Mouse (Mus musculus): ENCODE results near the gene Rab3b. TPM values are rescaled to one million over a fixed set of nuclear protein-coding genes. Genes with fewer than 3 reads are reported as not detected.

Rab3b gene
- polyA plus RNA-seq (2015; fragmentation: Nextera tagmentation; extraction: Ambion mirVana), result 4.5 and 11.2 TPM in 2 replicates

DNA sequence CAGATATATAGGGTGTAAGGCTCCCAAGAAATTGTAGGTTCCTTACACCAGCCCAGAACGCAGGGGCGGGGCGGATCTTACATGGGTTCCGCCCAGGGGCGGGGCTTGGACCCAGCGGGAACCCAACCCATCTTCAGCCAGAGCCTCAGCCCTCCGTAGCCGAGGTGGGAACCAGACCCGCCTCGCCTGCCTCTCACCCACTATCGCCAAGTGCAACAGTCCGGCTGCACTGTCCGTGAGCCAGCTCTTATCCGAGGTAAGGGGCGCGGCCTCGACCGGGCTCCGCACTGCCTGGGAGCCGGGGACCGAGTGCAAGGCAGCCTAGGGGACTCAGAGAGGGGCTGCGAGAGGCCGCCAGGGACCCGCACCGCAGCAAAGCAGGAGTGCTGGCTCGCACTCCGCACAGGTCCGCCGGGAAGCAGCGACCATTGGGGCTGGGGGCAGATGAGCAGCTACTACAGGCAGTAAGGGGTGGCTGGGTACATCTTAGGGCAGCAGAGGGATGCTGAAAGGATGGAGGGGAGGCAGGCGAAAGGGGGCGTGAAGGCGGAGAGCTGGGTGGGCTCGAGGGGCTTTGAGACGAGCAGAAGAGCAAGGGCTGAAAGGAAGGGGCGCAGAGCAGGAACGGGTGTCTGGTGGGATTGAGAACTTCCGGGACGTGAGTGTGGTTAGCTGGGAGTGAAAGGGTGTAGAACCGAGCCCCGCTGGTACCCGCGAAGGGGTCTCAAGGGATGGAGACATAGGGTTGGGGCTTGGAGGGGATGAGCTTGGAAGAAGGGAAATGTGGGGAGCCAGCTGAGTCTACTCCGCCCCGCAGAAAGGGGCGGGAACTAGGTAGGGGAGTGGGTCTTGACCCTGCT, at the start of gene Rab3b:
TSS of gene Rab3b (plus strand) at position 101 of the 860 bp plus-strand sequence.
- Histone ChIP-seq H3K4me2 (peak within 1 kb of the TSS; percentile 99), H3K9ac (peak within 1 kb of the TSS; percentile 57), H3K4me3 (peak within 1 kb of the TSS; percentile 58), H3K27ac (no peak within 1 kb of the TSS), H3K9me3 (replicated peaks) (no peaks in the 10 kb centered on the region), H3K36me3 (no peaks in the 10 kb centered on the region), H3K4me1 (replicated peaks) (peaks cover 12% of the 10 kb centered on the region), H3K27me3 (peaks cover 8% of the 10 kb centered on the region; the same call in 1 of the 2 replicates)
- peak; percentile 88 for ATAC-seq (replicated peaks; ENCODE audit: insufficient number of reproducible peaks, insufficient read depth, low FRiP score, low read depth)
- WGBS, result under 1% methylated on average over 46 of the region's 46 CpGs

DNA sequence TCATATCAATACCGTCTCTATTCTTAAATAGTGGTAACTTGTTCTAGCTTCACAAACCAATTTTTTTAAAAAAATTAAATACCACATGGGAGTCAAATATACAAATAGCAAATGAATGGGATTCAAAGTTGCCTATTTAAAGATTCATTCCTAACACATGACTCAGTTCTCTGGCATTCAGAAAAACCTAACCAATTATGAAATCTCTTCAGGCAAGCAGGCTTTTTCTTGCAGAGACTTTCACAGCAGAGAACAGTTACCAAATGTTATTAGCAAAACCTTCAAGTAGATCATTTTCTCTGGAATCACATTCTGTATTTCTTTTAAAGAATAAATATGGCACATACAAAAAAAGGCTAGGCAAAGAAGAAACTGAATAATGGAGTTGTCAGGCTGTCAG, 48.2 kb upstream of the Rab3b start:
- WGBS, result 84% methylated on average over 1 of the region's 1 CpGs
- Histone ChIP-seq H3K4me2 (peak overlapping the region; percentile 61), H3K36me3 (peaks cover 26% of the 10 kb centered on the region), H3K9me3 (replicated peaks) (no peaks in the 10 kb centered on the region), H3K4me3 (no peak overlapping the region), H3K4me1 (replicated peaks) (peaks cover 13% of the 10 kb centered on the region), H3K27ac (peak overlapping the region; percentile 100), H3K27me3 (no peaks in the 10 kb centered on the region), H3K9ac (no peak overlapping the region)
- no peak for ATAC-seq (replicated peaks; ENCODE audit: insufficient number of reproducible peaks, insufficient read depth, low FRiP score, low read depth)

DNA sequence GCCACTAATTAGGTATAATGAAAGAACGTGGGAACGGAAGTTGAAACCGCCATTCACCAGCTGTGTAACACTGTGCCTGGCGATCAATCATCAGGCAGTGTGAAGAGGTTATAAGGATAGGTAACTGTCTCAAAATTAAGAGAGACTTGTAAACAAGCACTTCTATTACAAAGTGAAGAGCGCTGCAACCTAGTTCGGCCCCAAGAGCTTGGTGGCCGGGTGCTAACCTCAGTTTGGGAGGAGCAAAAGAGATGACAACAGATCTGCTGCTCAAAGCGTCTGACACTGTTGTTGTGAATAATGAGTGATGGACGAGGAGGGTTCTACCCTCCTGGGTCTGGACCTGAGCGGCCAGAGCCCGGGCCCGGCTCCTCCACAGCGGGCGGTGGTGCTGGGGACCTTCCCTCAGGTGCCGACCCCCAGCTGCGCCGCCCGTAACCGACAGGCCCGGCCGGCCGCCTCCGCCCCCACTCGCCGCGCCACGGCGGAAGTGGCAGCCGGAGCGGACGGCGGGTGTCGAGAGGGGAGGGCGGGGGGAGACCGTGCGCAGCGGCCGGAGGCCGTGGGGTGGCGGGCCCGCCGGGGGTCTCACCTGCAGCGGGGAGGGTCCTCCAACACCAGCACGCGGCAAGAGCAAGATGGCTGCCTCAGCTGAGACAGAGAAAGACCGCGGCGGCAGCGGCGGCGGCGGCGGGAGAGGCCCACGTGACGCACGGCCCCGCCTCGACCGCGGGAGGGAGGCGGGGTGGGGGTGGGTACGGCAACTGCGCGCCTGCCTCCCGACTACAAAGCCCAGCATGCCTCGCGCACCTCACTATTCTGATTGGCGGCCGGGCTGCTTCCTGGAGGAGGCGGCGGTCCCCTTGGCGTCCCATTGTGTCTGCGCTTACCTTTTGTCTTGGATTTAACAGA, 45.7 kb upstream of the Rab3b start, which contains the start of gene Btf3l4:
TSS of gene Btf3l4 (minus strand) at position 699 of the 912 bp plus-strand sequence.
- H3K27me3 ChIP-seq, result no peaks in the 10 kb centered on the region
- H3K36me3 ChIP-seq, result peaks cover 12% of the 10 kb centered on the region; the same call in 1 of the 2 replicates
- H3K27ac ChIP-seq, result peak within 1 kb of the TSS; percentile 100
- H3K9me3 ChIP-seq (replicated peaks), result no peaks in the 10 kb centered on the region
- H3K4me3 ChIP-seq, result peak within 1 kb of the TSS; percentile 82
- peaks cover 35% of the 10 kb centered on the region for H3K4me1 ChIP-seq (replicated peaks)
- peak; percentile 92 for ATAC-seq (replicated peaks; ENCODE audit: insufficient number of reproducible peaks, insufficient read depth, low FRiP score, low read depth)
- peak within 1 kb of the TSS; percentile 83 for H3K4me2 ChIP-seq
- H3K9ac ChIP-seq, result peak within 1 kb of the TSS; percentile 92
- under 1% methylated on average over 62 of the region's 73 CpGs for WGBS

DNA sequence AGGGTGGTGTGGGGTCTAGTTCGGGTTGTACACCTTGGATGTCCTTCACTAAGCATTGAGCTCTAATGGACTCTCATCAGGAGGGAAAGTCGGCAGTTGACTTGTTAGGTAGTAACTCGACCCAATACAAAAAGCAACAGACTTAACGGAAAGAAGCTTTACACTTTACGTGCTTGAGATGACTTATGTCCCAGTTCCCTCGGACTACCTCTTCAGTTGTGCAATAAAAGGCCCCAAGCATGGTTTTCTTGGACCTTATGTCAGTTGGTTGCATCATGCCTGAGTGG, 45.1 kb upstream of the Rab3b start:
- peaks cover 41% of the 10 kb centered on the region for H3K4me1 ChIP-seq (replicated peaks)
- peak overlapping the region; percentile 100 for H3K27ac ChIP-seq
- peak overlapping the region; percentile 82 for H3K4me3 ChIP-seq
- peak overlapping the region; percentile 83 for H3K4me2 ChIP-seq
- no peak for ATAC-seq (replicated peaks; ENCODE audit: insufficient number of reproducible peaks, insufficient read depth, low FRiP score, low read depth)
- peaks cover 10% of the 10 kb centered on the region; the same call in 1 of the 2 replicates for H3K36me3 ChIP-seq
- H3K9ac ChIP-seq, result peak overlapping the region; percentile 92
- H3K27me3 ChIP-seq, result no peaks in the 10 kb centered on the region
- under 1% methylated on average over 6 of the region's 6 CpGs for WGBS
- no peaks in the 10 kb centered on the region for H3K9me3 ChIP-seq (replicated peaks)

DNA sequence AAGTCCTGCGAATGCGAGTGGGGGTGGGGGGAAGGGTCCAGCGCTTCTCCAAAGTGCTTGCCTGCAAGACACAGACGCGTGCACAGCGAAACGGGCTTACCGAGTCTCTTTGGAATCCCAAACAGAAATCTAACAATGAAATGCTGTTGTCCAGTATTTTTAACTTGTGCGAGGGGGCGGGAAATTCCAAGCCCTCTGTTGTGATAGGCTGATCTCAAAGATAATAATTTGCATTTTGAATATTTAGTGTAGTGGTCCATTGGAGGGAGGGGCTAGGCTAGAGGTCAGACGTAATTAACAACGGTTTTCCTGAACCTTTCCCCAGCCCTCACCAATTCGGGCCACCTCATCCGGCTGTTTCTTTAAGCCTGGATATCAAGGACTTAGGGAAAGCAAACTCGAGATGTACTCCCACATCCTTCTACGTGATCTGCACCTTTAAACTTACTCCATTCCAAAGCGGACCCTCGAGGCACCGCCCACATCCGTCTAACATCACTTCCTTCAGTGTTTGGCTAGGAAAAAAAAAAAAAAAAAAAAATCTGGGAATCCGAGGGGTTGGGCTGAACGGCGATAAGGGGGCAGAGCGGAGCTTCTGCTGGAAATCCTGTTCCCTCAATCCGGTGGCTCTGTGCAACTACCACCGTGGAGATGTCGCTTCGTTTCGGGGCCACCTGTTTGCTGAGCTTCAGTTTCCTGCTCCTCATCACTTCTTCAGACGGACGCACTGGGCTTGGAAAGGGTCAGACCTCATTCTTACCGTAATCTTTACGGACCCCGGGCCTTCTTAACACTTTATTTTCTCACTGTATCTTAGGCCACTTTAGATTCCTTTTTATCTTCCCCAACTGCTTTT, 44.5 kb upstream of the Rab3b start, which contains the start of gene Txndc12:
TSS of gene Txndc12 (plus strand) at position 487 of the 856 bp plus-strand sequence.
- peak; percentile 78 for ATAC-seq (replicated peaks; ENCODE audit: insufficient number of reproducible peaks, insufficient read depth, low FRiP score, low read depth)
- under 1% methylated on average over 34 of the region's 34 CpGs for WGBS

DNA sequence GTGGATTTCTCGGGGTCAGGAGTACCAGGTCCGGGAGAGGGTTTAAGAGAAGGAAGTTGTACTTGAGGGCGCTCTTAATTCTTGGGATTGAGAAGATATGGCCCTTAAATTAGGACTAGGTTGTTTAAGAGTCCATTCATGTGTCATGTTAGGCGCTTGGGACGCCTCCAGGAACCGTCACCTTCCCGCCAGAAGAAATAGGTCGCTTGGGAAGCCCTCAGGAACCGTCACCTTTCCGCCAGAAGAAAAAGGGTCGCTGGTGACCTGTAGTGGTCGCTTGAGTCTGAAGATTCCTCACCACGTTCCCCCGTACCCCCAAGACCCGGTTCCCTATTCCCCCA, 43.9 kb upstream of the Rab3b start:
- Histone ChIP-seq H3K4me1 (replicated peaks) (peaks cover 42% of the 10 kb centered on the region), H3K4me2 (peak overlapping the region; percentile 83), H3K9me3 (replicated peaks) (no peaks in the 10 kb centered on the region), H3K4me3 (peak overlapping the region; percentile 82), H3K9ac (peak overlapping the region; percentile 92), H3K27me3 (no peaks in the 10 kb centered on the region), H3K36me3 (peaks cover 4% of the 10 kb centered on the region; the same call in 1 of the 2 replicates), H3K27ac (peak overlapping the region; percentile 100)
- ATAC-seq (replicated peaks; ENCODE audit: insufficient number of reproducible peaks, insufficient read depth, low FRiP score, low read depth), result no peak
- WGBS, result 1% methylated on average over 15 of the region's 15 CpGs

More for the DNA sequence above, 44.5 kb upstream of the Rab3b start, which contains the start of gene Txndc12:
- Histone ChIP-seq H3K4me2 (peak within 1 kb of the TSS; percentile 83), H3K9me3 (replicated peaks) (no peaks in the 10 kb centered on the region), H3K27me3 (no peaks in the 10 kb centered on the region), H3K36me3 (peaks cover 6% of the 10 kb centered on the region; the same call in 1 of the 2 replicates), H3K4me3 (peak within 1 kb of the TSS; percentile 82), H3K27ac (peak within 1 kb of the TSS; percentile 100), H3K9ac (peak within 1 kb of the TSS; percentile 92), H3K4me1 (replicated peaks) (peaks cover 42% of the 10 kb centered on the region)

DNA sequence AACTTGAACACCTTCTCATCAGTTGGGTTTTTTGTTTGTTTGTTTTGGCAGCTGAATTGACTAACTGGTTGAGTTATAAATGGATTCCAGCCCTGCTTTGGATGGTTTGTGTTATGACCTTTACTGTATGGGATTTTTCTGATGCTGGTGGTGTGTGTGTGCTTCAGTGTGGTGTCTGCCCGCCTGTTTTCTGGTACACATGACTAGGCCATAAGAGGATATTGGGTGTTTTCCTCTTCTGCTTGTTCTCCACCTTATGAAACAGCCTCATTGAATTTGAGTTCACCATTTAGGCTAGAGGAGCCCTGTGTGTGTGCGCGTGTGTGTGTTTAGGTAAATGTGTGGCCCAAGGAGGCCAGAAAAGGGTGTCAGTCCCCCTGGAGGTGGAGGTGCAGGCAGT, 43.4 kb upstream of the Rab3b start:
- H3K9ac ChIP-seq, result peak overlapping the region; percentile 92
- ATAC-seq (replicated peaks; ENCODE audit: insufficient number of reproducible peaks, insufficient read depth, low FRiP score, low read depth), result no peak
- H3K9me3 ChIP-seq (replicated peaks), result no peaks in the 10 kb centered on the region
- H3K27me3 ChIP-seq, result no peaks in the 10 kb centered on the region
- H3K27ac ChIP-seq, result peak overlapping the region; percentile 100
- peaks cover 42% of the 10 kb centered on the region for H3K4me1 ChIP-seq (replicated peaks)
- H3K4me3 ChIP-seq, result peak overlapping the region; percentile 82
- peak overlapping the region; percentile 83 for H3K4me2 ChIP-seq
- 41% methylated on average over 3 of the region's 3 CpGs for WGBS
- no peaks in the 10 kb centered on the region for H3K36me3 ChIP-seq

DNA sequence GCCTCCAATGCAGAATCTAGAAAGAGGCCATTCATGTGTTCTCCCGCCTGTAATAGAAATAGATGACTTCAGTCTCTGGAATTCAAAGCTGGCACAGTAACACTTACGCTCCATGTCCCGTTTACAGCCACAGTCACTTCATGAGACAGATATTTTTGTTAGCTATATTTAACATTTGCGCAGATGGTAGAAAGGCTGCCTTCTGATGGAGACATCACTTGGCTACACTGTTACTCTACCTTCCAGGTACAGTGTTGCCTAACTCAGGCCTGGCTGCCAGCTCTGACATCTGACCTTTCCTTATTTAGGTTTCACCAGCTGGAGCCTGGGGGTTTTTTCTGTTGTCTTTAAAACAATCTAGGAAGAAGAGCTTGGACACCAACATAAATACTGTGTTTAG, 40.8 kb upstream of the Rab3b start:
- Histone ChIP-seq H3K4me1 (replicated peaks) (peaks cover 41% of the 10 kb centered on the region), H3K27ac (peak overlapping the region; percentile 89), H3K36me3 (no peaks in the 10 kb centered on the region), H3K4me3 (no peak overlapping the region), H3K9me3 (replicated peaks) (no peaks in the 10 kb centered on the region), H3K4me2 (peak overlapping the region; percentile 41), H3K27me3 (no peaks in the 10 kb centered on the region), H3K9ac (peak overlapping the region; percentile 41)
- 35% methylated on average over 4 of the region's 4 CpGs for WGBS
- ATAC-seq (replicated peaks; ENCODE audit: insufficient number of reproducible peaks, insufficient read depth, low FRiP score, low read depth), result no peak

DNA sequence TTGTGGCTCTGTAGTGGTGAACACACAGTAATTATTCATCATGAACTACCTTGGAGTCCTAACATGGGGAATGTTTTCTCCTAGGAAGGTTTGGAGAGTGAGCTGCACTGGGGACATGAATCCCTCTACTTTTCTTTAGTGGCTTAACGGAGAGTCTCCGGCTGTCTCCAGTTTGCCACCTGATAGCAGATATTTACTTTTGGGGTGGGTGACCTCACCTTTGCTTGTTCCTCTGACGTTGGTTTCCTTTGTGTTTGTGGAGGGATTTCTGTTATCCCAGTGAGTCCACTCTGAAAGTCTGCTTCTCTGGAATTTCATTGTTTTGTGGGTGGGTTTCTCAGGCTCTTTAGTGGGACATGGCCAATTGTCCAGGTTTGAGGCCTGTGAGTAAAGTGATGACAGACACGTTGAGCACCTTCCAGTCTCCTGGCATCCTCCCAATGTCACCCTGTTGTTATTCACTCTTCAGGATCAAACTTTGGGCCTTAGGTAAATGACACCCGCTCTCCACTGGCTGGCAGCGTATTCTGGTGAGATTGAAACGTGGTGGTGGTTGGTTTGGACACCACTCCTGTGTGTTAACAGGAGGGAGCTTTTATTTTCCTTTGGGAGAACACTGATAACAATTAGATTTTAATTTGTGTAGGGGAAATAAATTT, 36.8 kb upstream of the Rab3b start:
- 0 out of 2 replicates have a peak overlapping the region, but pooled peaks have one; percentile 0 for H3K27ac ChIP-seq
- 58% methylated on average over 7 of the region's 7 CpGs for WGBS
- no peak for ATAC-seq (replicated peaks; ENCODE audit: insufficient number of reproducible peaks, insufficient read depth, low FRiP score, low read depth)

DNA sequence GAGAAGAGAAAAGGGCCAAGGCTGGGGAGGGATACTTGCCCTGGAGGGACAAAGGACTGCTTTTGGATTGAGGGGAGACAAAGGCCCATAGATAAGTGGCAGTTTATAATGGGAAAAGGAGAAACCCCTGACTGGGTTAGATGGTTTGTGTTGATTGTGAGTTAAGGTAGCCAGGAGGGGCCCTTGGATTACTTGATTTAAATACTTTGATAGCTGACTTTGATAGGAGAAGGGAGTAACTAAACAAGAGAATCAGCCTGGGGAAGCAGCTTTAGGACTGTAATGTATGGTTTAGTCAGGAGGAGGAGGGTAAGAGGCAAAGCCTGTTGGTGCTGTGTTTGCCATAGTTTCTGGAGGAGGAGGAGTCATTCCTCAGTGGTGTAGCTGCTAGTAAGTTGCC, 35.5 kb upstream of the Rab3b start:
- no peak overlapping the region for H3K4me2 ChIP-seq
- H3K36me3 ChIP-seq, result no peaks in the 10 kb centered on the region
- H3K27ac ChIP-seq, result no peak overlapping the region
- H3K27me3 ChIP-seq, result no peaks in the 10 kb centered on the region
- ATAC-seq (replicated peaks; ENCODE audit: insufficient number of reproducible peaks, insufficient read depth, low FRiP score, low read depth), result no peak
- no peak overlapping the region for H3K9ac ChIP-seq
- H3K4me3 ChIP-seq, result no peak overlapping the region
- H3K4me1 ChIP-seq (replicated peaks), result peaks cover 15% of the 10 kb centered on the region
- no peaks in the 10 kb centered on the region for H3K9me3 ChIP-seq (replicated peaks)

More for the DNA sequence above, 36.8 kb upstream of the Rab3b start:
- Histone ChIP-seq H3K9ac (no peak overlapping the region), H3K9me3 (replicated peaks) (no peaks in the 10 kb centered on the region), H3K36me3 (no peaks in the 10 kb centered on the region), H3K4me1 (replicated peaks) (peaks cover 24% of the 10 kb centered on the region), H3K27me3 (no peaks in the 10 kb centered on the region), H3K4me3 (no peak overlapping the region), H3K4me2 (no peak overlapping the region)
